Mouse (Mus musculus): ENCODE measurements at regions not wholly inside any gene's neighbourhood (a gene's known extent, or its start where the extent isn't known, plus 50 kb on each side); places are given as distances from the start of the nearest gene placed in this dataset.

- TF ChIP-seq HCFC1 (IDR thresholded peaks at IDR 0.05; ENCODE audit: low read depth, low read length) (no peak), ZKSCAN1 (IDR thresholded peaks at IDR 0.05; ENCODE audit: borderline replicate concordance, low read depth, low read length) (no peak), CTCF (conservative IDR thresholded peaks at IDR 0.05 in 1 of 2, IDR thresholded peaks at IDR 0.05 in 1 of 2; ENCODE audit: low read depth in 2 of 2, low read length in 2 of 2) (no peak), NRF1 (IDR thresholded peaks at IDR 0.05; ENCODE audit: low read depth, low read length) (no peak), POLR2A (IDR thresholded peaks at IDR 0.05; ENCODE audit: low read depth, low read length) (no peak), RAD21 (IDR thresholded peaks at IDR 0.05; ENCODE audit: low read depth, low read length) (no peak), MEF2A (IDR thresholded peaks at IDR 0.05; ENCODE audit: borderline replicate concordance, low read depth, low read length) (no peak), MAX (IDR thresholded peaks at IDR 0.05; ENCODE audit: low read length) (no peak), EP300 (IDR thresholded peaks at IDR 0.05; ENCODE audit: low read length) (no peak), MAFK (IDR thresholded peaks at IDR 0.05; ENCODE audit: insufficient replicate concordance, low read length) (no peak), CHD2 (IDR thresholded peaks at IDR 0.05; ENCODE audit: low read length) (no peak)
These were observed 78.3 kb upstream of the Otx2 start for GRCm38 (mm10) chr14:48751751-48752578.
